Mouse (Mus musculus) embryonic facial prominence, embryonic 14.5 days (tissue): ENCODE data around the gene Pex14. TPM values are rescaled to one million over a fixed set of nuclear protein-coding genes. Genes with fewer than 3 reads are reported as not detected.

Experiments
- ATAC-seq: fragments of 200-750 bp; cut with Nextera tagmentation; 2 replicates; pipeline ENCODE4 v1.8.0; 2017; ENCODE audit warnings: low read depth, moderate number of reproducible peaks, moderate TSS enrichment
- DNase-seq: peaks from one replicate; pipeline ENCODE4 v3.0.0-alpha.2; 2015; ENCODE audit warnings: low spot score
- H3K27ac ChIP-seq: fragments of 300-500 bp; sonication (generic); replicated peaks from 2 replicates; pipeline ENCODE4 v1.5.1; 2014; ENCODE audit warnings: low read depth, mild to moderate bottlenecking, low read length, moderate library complexity
- H3K27me3 ChIP-seq: fragments of 300-500 bp; sonication (generic); replicated peaks from 2 replicates; pipeline ENCODE4 v1.6.1; 2014; ENCODE audit warnings: low read length; ENCODE audit not compliant: control insufficient read depth, insufficient read depth
- H3K36me3 ChIP-seq: fragments of 300-500 bp; sonication (generic); 2 replicates; pipeline ENCODE4 v1.6.1; 2014; ENCODE audit warnings: low read length, mixed read lengths; ENCODE audit not compliant: control insufficient read depth, insufficient read depth
- H3K4me1 ChIP-seq: fragments of 300-500 bp; sonication (generic); 2 replicates; pipeline ENCODE4 v1.6.1; 2014; ENCODE audit warnings: antibody characterized with exemption, low read length; ENCODE audit not compliant: control insufficient read depth, insufficient read depth
- H3K4me2 ChIP-seq: fragments of 300-500 bp; sonication (generic); 2 replicates; pipeline ENCODE4 v1.6.1; 2014; ENCODE audit warnings: low read depth, mild to moderate bottlenecking, low read length, moderate library complexity, mixed read lengths
- H3K4me3 ChIP-seq: fragments of 300-500 bp; sonication (generic); 2 replicates; pipeline ENCODE4 v1.5.1; 2014; ENCODE audit warnings: low read depth, mild to moderate bottlenecking, low read length
- H3K9ac ChIP-seq: fragments of 300-500 bp; sonication (generic); 2 replicates; pipeline ENCODE4 v1.6.1; 2014; ENCODE audit warnings: low read depth, mild to moderate bottlenecking, low read length, moderate library complexity, mixed read lengths
- H3K9me3 ChIP-seq: fragments of 300-500 bp; sonication (generic); 2 replicates; pipeline ENCODE4 v1.6.1; 2016; ENCODE audit warnings: low read length; ENCODE audit not compliant: control insufficient read depth
- WGBS: fragments of 180-500 bp; shearing (Covaris S2); extraction: QIAGEN DNeasy Blood & Tissue Kit; methylation state at CpG from one replicate; pipeline ENCODE4 v1.1.7; 2014; 5-methylcytosine and 5-hydroxymethylcytosine counted together
- polyA plus RNA-seq: library from polyadenylated mRNA; unstranded; fragments of >200 nt; fragmentation: Nextera tagmentation; extraction: Ambion mirVana; gene quantifications from 2 replicates; pipeline ENCODE4 v1.2.1, GENCODE M21; 2014

Gene Pex14
- polyA plus RNA-seq, 1 experiment from 2014 or later = 38.1 TPM

GRCm38 (mm10) chr4:148915849-148916248 lies 183.8 kb downstream of the Pex14 start:
- DNase-seq (no peak), ATAC-seq (no peak)
- Histone ChIP-seq H3K4me1 (no peaks in the 10 kb centered on the region), H3K27me3 (peaks cover 47% of the 10 kb centered on the region), H3K36me3 (no peaks in the 10 kb centered on the region), H3K4me2 (no peak overlapping the region), H3K9me3 (no peaks in the 10 kb centered on the region), H3K27ac (no peak overlapping the region), H3K4me3 (no peak overlapping the region), H3K9ac (no peak overlapping the region)
- WGBS = 63% methylated on average over 14 of the region's 15 CpGs

- H3K4me1 ChIP-seq = no peaks in the 10 kb centered on the region
- ATAC-seq (peak; percentile 90), DNase-seq (peak; percentile 89)
- H3K9ac ChIP-seq = no peak overlapping the region
- H3K9me3 ChIP-seq = no peaks in the 10 kb centered on the region
- H3K27me3 ChIP-seq = peaks cover 39% of the 10 kb centered on the region
- H3K27ac ChIP-seq = no peak overlapping the region
- no peak overlapping the region for H3K4me2 ChIP-seq
- H3K36me3 ChIP-seq = no peaks in the 10 kb centered on the region
- 49% methylated on average over 8 of the region's 10 CpGs for WGBS
- H3K4me3 ChIP-seq = no peak overlapping the region
Observed at GRCm38 (mm10) chr4:148914863-148915622, 184.6 kb downstream of the Pex14 start.

- DNase-seq = peak; percentile 33
- H3K4me2 ChIP-seq = no peak overlapping the region
- no peak overlapping the region for H3K27ac ChIP-seq
- no peaks in the 10 kb centered on the region for H3K36me3 ChIP-seq
- H3K27me3 ChIP-seq = 0 out of 2 replicates have a peak, but pooled peaks cover 20% of the 10 kb centered on the region
- ATAC-seq = no peak
- H3K4me1 ChIP-seq = peaks cover 4% of the 10 kb centered on the region; the same call in 1 of the 2 replicates
- H3K9ac ChIP-seq = no peak overlapping the region
- no peak overlapping the region for H3K4me3 ChIP-seq
- WGBS = 59% methylated on average over 8 of the region's 8 CpGs
- H3K9me3 ChIP-seq = no peaks in the 10 kb centered on the region
Observed at GRCm38 (mm10) chr4:148912826-148913590, 186.7 kb downstream of the Pex14 start.

GRCm38 (mm10) chr4:148912134-148912533 lies 187.5 kb downstream of the Pex14 start:
- H3K27ac ChIP-seq = no peak overlapping the region
- ATAC-seq (no peak), DNase-seq (no peak)
- no peak overlapping the region for H3K4me3 ChIP-seq
- H3K4me2 ChIP-seq = no peak overlapping the region
- no peak overlapping the region for H3K9ac ChIP-seq
- H3K36me3 ChIP-seq = no peaks in the 10 kb centered on the region
- WGBS = 41% methylated on average over 7 of the region's 7 CpGs
- H3K4me1 ChIP-seq = peaks cover 4% of the 10 kb centered on the region; the same call in 1 of the 2 replicates
- H3K27me3 ChIP-seq = 0 out of 2 replicates have a peak, but pooled peaks cover 13% of the 10 kb centered on the region
- no peaks in the 10 kb centered on the region for H3K9me3 ChIP-seq

Other genes starting within 250 kb of the Pex14 start
- gene Dffa, start 4.3 kb upstream of the Pex14 start, polyA plus RNA-seq = 22.9 and 24.3 TPM in 2 replicates
- 0.53 and 0.76 TPM in 2 replicates for gene Cort, start 26.9 kb upstream of the Pex14 start, polyA plus RNA-seq
- 25.6 and 27.2 TPM in 2 replicates for gene Cenps, start 37.8 kb upstream of the Pex14 start, polyA plus RNA-seq
- gene Pgd, start 66.9 kb upstream of the Pex14 start, polyA plus RNA-seq = 43.3 and 43.7 TPM in 2 replicates
- 59.9 and 67.2 TPM in 2 replicates for gene Kif1b, start 207.8 kb upstream of the Pex14 start, polyA plus RNA-seq